Mouse (Mus musculus): ENCODE measurements around the gene Spag6. TPM values are rescaled to one million over a fixed set of nuclear protein-coding genes. Genes with fewer than 3 reads are reported as not detected.

Spag6 gene
- polyA plus RNA-seq, 1 experiment from 2014 or later = not detected

DNA sequence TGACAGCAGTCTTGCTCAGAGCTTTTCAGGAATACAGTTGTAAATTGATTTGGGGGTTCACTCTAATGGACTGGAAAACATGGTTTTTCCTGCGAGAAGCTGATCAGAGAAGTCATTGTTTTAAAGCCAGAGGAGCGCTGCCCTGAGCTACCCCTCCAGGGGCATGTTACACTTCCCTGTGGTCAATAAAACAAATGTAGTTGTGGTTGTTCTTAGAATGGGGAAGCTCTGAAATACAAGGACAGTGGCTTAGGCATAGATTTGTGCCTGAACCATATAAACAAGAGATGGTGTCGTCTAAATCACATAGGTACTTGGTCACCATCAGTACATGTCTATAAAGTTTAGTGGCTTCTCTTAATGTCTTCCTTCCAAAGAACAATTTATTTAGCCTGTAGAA, 86.0 kb downstream of the Spag6 start:
- Histone ChIP-seq H3K4me2 (no peak overlapping the region), H3K9me3 (0 out of 2 replicates have a peak, but pooled peaks cover 3% of the 10 kb centered on the region), H3K4me1 (peaks cover 22% of the 10 kb centered on the region), H3K9ac (no peak overlapping the region), H3K4me3 (no peak overlapping the region), H3K27ac (replicated peaks) (no peak overlapping the region), H3K27me3 (replicated peaks) (no peaks in the 10 kb centered on the region), H3K36me3 (no peaks in the 10 kb centered on the region)
- ATAC-seq (ENCODE audit: extremely low read depth, insufficient number of reproducible peaks, low FRiP score, low TSS enrichment) = no peak
- 82% methylated on average over 3 of the region's 3 CpGs for WGBS

DNA sequence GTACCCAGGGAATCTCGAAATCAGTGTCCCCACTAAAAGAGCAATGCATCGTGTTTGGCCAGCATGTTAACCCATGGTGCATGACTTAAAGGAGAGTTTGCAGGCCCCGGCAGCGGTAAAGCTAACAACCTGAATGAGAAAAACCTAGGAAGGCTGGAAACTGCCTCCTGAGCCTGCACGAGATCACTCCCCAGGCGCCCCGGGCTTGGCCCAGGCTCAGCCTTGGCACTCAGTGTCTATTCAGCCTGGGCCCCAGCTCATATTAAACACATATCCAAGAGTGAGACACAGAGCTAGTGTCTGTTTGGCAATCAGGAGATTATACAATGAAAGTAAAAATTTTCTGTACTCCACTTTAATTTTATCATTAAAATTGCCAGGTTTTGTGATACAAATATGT, 87.5 kb downstream of the Spag6 start:
- H3K9me3 ChIP-seq = 0 out of 2 replicates have a peak, but pooled peaks cover 3% of the 10 kb centered on the region
- 84% methylated on average over 7 of the region's 7 CpGs for WGBS
- no peak overlapping the region for H3K27ac ChIP-seq (replicated peaks)
- no peaks in the 10 kb centered on the region for H3K27me3 ChIP-seq (replicated peaks)
- H3K4me3 ChIP-seq = no peak overlapping the region
- H3K36me3 ChIP-seq = no peaks in the 10 kb centered on the region
- no peak for ATAC-seq (ENCODE audit: extremely low read depth, insufficient number of reproducible peaks, low FRiP score, low TSS enrichment)
- no peak overlapping the region for H3K9ac ChIP-seq
- H3K4me2 ChIP-seq = no peak overlapping the region
- H3K4me1 ChIP-seq = peaks cover 20% of the 10 kb centered on the region

DNA sequence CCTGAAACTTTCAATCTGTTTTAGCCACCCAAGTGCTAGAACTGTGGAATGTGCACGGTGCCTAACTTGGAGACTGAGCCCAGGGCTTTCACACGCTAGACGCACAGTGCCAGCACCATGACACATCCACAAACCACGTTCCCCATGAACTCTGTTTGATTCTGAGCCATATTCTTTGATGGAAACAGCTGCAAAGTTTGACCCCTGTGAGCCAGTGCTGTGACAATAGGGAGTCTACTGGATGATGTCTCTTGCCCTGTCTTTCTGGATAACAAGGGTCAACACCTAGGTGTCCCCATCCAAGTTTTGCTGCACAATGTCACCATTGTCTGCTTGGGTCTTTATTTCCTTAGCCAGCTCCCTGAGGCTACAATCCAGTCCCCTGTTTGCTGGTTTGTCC, 100.4 kb downstream of the Spag6 start:
- 77% methylated on average over 4 of the region's 4 CpGs for WGBS
- ATAC-seq (ENCODE audit: extremely low read depth, insufficient number of reproducible peaks, low FRiP score, low TSS enrichment) = no peak
- no peak overlapping the region for H3K4me2 ChIP-seq
- no peaks in the 10 kb centered on the region for H3K9me3 ChIP-seq
- peaks cover 42% of the 10 kb centered on the region for H3K27me3 ChIP-seq (replicated peaks)
- H3K4me3 ChIP-seq = no peak overlapping the region
- H3K4me1 ChIP-seq = no peaks in the 10 kb centered on the region
- H3K9ac ChIP-seq = no peak overlapping the region
- no peaks in the 10 kb centered on the region for H3K36me3 ChIP-seq
- H3K27ac ChIP-seq (replicated peaks) = no peak overlapping the region

DNA sequence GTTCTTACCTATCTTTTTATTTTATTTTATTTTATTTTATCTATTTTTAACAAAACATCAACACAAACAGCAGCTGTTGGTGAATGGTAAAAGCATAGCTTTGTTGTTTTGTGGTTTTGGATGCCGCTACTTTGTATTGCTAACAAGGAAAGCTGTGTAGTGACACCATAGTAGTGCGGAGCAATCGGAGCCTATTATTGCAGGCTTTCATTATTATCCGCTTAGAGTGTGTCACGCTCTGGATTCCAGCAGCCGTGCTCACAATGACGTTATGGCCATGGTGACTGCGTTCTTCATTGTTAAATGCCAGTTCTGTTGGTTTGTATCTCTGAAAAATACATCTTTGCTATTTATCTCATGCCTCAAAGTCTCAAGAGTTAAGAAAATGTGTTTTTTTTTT, 103.9 kb downstream of the Spag6 start:
- peaks cover 76% of the 10 kb centered on the region for H3K27me3 ChIP-seq (replicated peaks)
- H3K4me3 ChIP-seq = no peak overlapping the region

DNA sequence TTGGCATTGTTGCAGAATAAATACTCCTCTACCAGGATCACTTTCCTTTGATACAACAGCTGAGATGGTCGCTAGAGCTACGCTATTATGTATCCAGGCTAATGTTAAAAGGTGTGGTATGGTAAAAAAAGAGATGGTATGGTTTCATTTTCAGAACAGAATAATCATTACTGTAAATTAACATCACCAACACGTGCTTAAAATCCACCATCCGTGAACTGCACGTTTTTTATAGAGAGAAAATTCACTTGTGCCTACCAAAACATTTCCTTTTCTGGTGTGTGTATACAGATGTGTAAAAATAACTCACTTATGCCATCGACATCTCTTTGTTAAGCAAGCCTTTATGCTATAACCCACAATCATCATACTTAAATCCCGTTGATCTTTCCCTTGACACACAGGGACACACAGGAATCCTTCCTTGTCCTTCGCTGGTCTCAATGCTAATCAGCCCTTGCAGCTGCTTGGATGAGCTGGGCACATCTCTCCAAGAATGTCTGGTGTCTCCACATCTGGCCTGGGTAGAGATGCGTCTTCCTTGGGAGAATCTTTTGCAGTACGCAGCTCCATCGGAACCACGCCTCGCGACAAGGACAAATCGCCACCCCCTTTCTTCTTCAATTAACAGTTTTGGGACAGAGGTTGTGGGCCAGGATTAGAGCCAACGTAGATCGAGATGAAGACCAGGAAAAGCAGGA, 105.6 kb downstream of the Spag6 start:
- H3K4me3 ChIP-seq = peak overlapping the region; percentile 53
- H3K4me2 ChIP-seq = peak overlapping the region; percentile 84
- H3K4me1 ChIP-seq = peaks cover 21% of the 10 kb centered on the region
- no peaks in the 10 kb centered on the region for H3K9me3 ChIP-seq
- WGBS = 13% methylated on average over 17 of the region's 17 CpGs
- no peak for ATAC-seq (ENCODE audit: extremely low read depth, insufficient number of reproducible peaks, low FRiP score, low TSS enrichment)
- H3K9ac ChIP-seq = peak overlapping the region; percentile 70
- peaks cover 89% of the 10 kb centered on the region for H3K27me3 ChIP-seq (replicated peaks)
- no peaks in the 10 kb centered on the region for H3K36me3 ChIP-seq
- no peak overlapping the region for H3K27ac ChIP-seq (replicated peaks)

More for the DNA sequence above, 103.9 kb downstream of the Spag6 start:
- H3K36me3 ChIP-seq = no peaks in the 10 kb centered on the region
- no peak for ATAC-seq (ENCODE audit: extremely low read depth, insufficient number of reproducible peaks, low FRiP score, low TSS enrichment)
- no peak overlapping the region for H3K27ac ChIP-seq (replicated peaks)
- no peak overlapping the region for H3K4me2 ChIP-seq
- WGBS = 78% methylated on average over 8 of the region's 8 CpGs
- H3K9ac ChIP-seq = no peak overlapping the region
- H3K4me1 ChIP-seq = peaks cover 21% of the 10 kb centered on the region
- no peaks in the 10 kb centered on the region for H3K9me3 ChIP-seq

Other genes starting within 250 kb of the Spag6 start
- 164 and 184 TPM in 2 replicates for gene Commd3, start 21.6 kb upstream of the Spag6 start, polyA plus RNA-seq (2015; fragmentation: Nextera tagmentation; extraction: Ambion mirVana)
- gene Bmi1, start 17.0 kb upstream of the Spag6 start, polyA plus RNA-seq (2015; fragmentation: Nextera tagmentation; extraction: Ambion mirVana) = 11.5 and 12.8 TPM in 2 replicates